Mouse (Mus musculus) heart, postnatal 10 days (tissue): Measurements from ENCODE around the gene Slc7a1. TPM values are rescaled to one million over a fixed set of nuclear protein-coding genes. Genes with fewer than 3 reads are reported as not detected.

Source experiments
- DNase-seq, 2 experiments: peaks; one replicate each; pipeline ENCODE4 v3.0.0; 2021
- intact Hi-C: fragments of 180-260 bp; cut with DNase I; formaldehyde crosslinking; loops from one replicate; pipeline ENCODE4 v1.15.1; 2025
- total RNA-seq, 2 experiments: library from RNA; stranded (reverse); gene quantifications; 2 replicates each; pipeline ENCODE4 v1.2.3; 2021

Gene Slc7a1
- total RNA-seq, 2 experiments from 2014 or later: 22.5 to 23.5 TPM

- no peak for DNase-seq
- intact Hi-C loops: no loop called here
These were observed 121.5 kb downstream of the Slc7a1 start for GRCm38 (mm10) chr5:148278233-148278632.

Other genes with a start within 250 kb of the Slc7a1 start
- gene Ubl3, start 152.9 kb upstream of the Slc7a1 start, total RNA-seq: 10 to 100 TPM; 80.1 to 96.8 TPM